Mouse (Mus musculus) adrenal gland, postnatal 14 days (tissue): ENCODE data around the gene Fgf9. TPM values are rescaled to one million over a fixed set of nuclear protein-coding genes. Genes with fewer than 3 reads are reported as not detected.

Source experiments
- DNase-seq: peaks from one replicate; pipeline ENCODE4 v3.0.0; 2021; ENCODE audit warnings: mixed read lengths
- long read RNA-seq, 2 experiments: library from polyadenylated mRNA; stranded (forward); transcript quantifications; one replicate each; pipeline ENCODE4 v2.0.0; 2021
- total RNA-seq: library from RNA; stranded (reverse); gene quantifications from 2 replicates; pipeline ENCODE4 v1.2.3, GENCODE M21; 2021

The Fgf9 gene
- total RNA-seq = 17.7 and 17.9 TPM in 2 replicates
- long read RNA-seq, experiment 1, transcript Fgf9-201 (3 exons, 1,593 nt) = major isoform, 15 of 21 reads
- long read RNA-seq, experiment 1, partial matches to known transcripts = 0 of 21 reads
- long read RNA-seq, experiment 1, other reads (novel, unspliced or antisense) = 6 of 21 reads
- long read RNA-seq, experiment 2, transcript Fgf9-201 (3 exons, 1,593 nt) = major isoform, 11 of 14 reads
- long read RNA-seq, experiment 2, partial matches to known transcripts = 0 of 14 reads
- long read RNA-seq, experiment 2, other reads (novel, unspliced or antisense) = 2 of 14 reads

GRCm38 (mm10) chr14:58070481-58071119 is at the start of gene Fgf9:
Fgf9 (plus strand) TSS chr14:58070547.
- peak; percentile 61 for DNase-seq

- DNase-seq = peak; percentile 68
Measured at GRCm38 (mm10) chr14:58034567-58034966, 35.8 kb upstream of the Fgf9 start.

- no peak for DNase-seq
Measured at GRCm38 (mm10) chr14:58036174-58036573, 34.2 kb upstream of the Fgf9 start.

GRCm38 (mm10) chr14:58046639-58047284 is 23.6 kb upstream of the Fgf9 start:
- no peak for DNase-seq

- DNase-seq = no peak
Measured at GRCm38 (mm10) chr14:58050691-58051090, 19.7 kb upstream of the Fgf9 start.

- no peak for DNase-seq
Measured at GRCm38 (mm10) chr14:58067586-58067985, 2.8 kb upstream of the Fgf9 start.

- DNase-seq = peak; percentile 21
Measured at GRCm38 (mm10) chr14:58068641-58069040, 1.7 kb upstream of the Fgf9 start.

- DNase-seq = peak; percentile 13
Measured at GRCm38 (mm10) chr14:58069927-58070326, 420 bp upstream of the Fgf9 start.

GRCm38 (mm10) chr14:58071120-58071641 is 834 bp downstream of the Fgf9 start:
- DNase-seq = peak; percentile 80

- peak; percentile 86 for DNase-seq
Measured at GRCm38 (mm10) chr14:58071830-58072770, 1.8 kb downstream of the Fgf9 start.

GRCm38 (mm10) chr14:58072771-58073501 is 2.6 kb downstream of the Fgf9 start:
- peak; percentile 44 for DNase-seq

GRCm38 (mm10) chr14:58073936-58074335 is 3.6 kb downstream of the Fgf9 start:
- peak; percentile 61 for DNase-seq

- peak; percentile 56 for DNase-seq
Measured at GRCm38 (mm10) chr14:58074621-58075432, 4.5 kb downstream of the Fgf9 start.

GRCm38 (mm10) chr14:58075433-58076029 is 5.2 kb downstream of the Fgf9 start:
- peak; percentile 69 for DNase-seq

GRCm38 (mm10) chr14:58076030-58076521 is 5.7 kb downstream of the Fgf9 start:
- DNase-seq = peak; percentile 82

- peak; percentile 43 for DNase-seq
Measured at GRCm38 (mm10) chr14:58076726-58077255, 6.4 kb downstream of the Fgf9 start.

GRCm38 (mm10) chr14:58079471-58079870 is 9.1 kb downstream of the Fgf9 start:
- DNase-seq = no peak

- DNase-seq = no peak
Measured at GRCm38 (mm10) chr14:58081955-58082354, 11.6 kb downstream of the Fgf9 start.

- DNase-seq = no peak
Measured at GRCm38 (mm10) chr14:58084240-58084639, 13.9 kb downstream of the Fgf9 start.
